Mouse (Mus musculus) G1E (cell line): Measurements from ENCODE around the gene Gm28230.

ENCODE experiments used
- CTCF ChIP-seq: IDR thresholded peaks from 2 replicates; pipeline ENCODE4 v1.5.1; 2012; ENCODE audit warnings: low read depth, low read length, inconsistent platforms, mixed read lengths
- GATA1 ChIP-seq: IDR thresholded peaks from 2 replicates; pipeline ENCODE4 v1.6.1; 2012; ENCODE audit warnings: borderline replicate concordance, low read length, inconsistent platforms, mixed read lengths
- POLR2AphosphoS5 ChIP-seq: IDR thresholded peaks from 2 replicates; pipeline ENCODE4 v1.6.1; 2012; ENCODE audit warnings: low read depth, low read length, inconsistent platforms; ENCODE audit not compliant: insufficient replicate concordance
- TAL1 ChIP-seq: conservative IDR thresholded peaks from 2 replicates; pipeline ENCODE4 v1.6.1; 2012; ENCODE audit warnings: low read depth, low read length, inconsistent platforms, mixed read lengths

GRCm38 (mm10) chr2:74795531-74795930 is 69.0 kb downstream of the Gm28230 start:
- no peak for TF ChIP-seq CTCF
- no peak for TF ChIP-seq GATA1
- no peak for TF ChIP-seq TAL1
- no peak for TF ChIP-seq POLR2AphosphoS5
